Mouse (Mus musculus) CH12.LX (cell line): ENCODE measurements around the gene Kdm5b. TPM values are rescaled to one million over a fixed set of nuclear protein-coding genes. Genes with fewer than 3 reads are reported as not detected.
A peak's percentile ranks its signal among the peaks of the same experiment; 100 is the strongest.

ENCODE experiments used
- DNase-seq: peaks from one replicate; pipeline ENCODE4 v3.0.0-alpha.2; 2013; ENCODE audit errors: extremely low read depth
- H3K27ac ChIP-seq: 2 replicates; pipeline ENCODE4 v1.5.1; 2012; ENCODE audit warnings: low read depth, mild to moderate bottlenecking, control low read depth, moderate library complexity; ENCODE audit not compliant: insufficient read depth
- H3K27me3 ChIP-seq: replicated peaks from 2 replicates; pipeline ENCODE3; 2012; ENCODE audit warnings: inconsistent platforms
- H3K36me3 ChIP-seq, 2 experiments: replicated peaks in 1 of 2; 2 replicates each; pipeline versions ENCODE3 to v1.6.1; 2012; ENCODE audit warnings: inconsistent platforms in 1 of 2, low read length in 1 of 2, mild to moderate bottlenecking in 1 of 2, mixed read lengths in 1 of 2, moderate library complexity in 1 of 2; ENCODE audit not compliant: control insufficient read depth in 1 of 2, insufficient read depth in 1 of 2
- H3K4me1 ChIP-seq, 2 experiments: 2 replicates each; pipeline ENCODE4 v1.6.1; 2012; ENCODE audit warnings: inconsistent platforms in 1 of 2, moderate library complexity in 1 of 2; ENCODE audit not compliant: insufficient read depth in 2 of 2, control insufficient read depth in 1 of 2
- H3K4me2 ChIP-seq: 2 replicates; pipeline ENCODE4 v1.6.1; 2012; ENCODE audit warnings: low read depth, mild to moderate bottlenecking, control low read depth; ENCODE audit not compliant: poor library complexity, insufficient read depth, severe bottlenecking
- H3K4me3 ChIP-seq, 3 experiments: fragments of 150-350 bp in 1 of 3; sonication (generic) in 1 of 3; replicated peaks in 1 of 3; 2 replicates each; pipeline versions ENCODE3 to v1.5.1; 2011 to 2012; ENCODE audit warnings: low read depth in 2 of 3, low read length in 2 of 3, mild to moderate bottlenecking in 2 of 3, moderate library complexity in 2 of 3, control low read depth in 1 of 3, improper control_type of control experiment in 1 of 3, inconsistent platforms in 1 of 3, mixed read lengths in 1 of 3; ENCODE audit not compliant: poor library complexity in 1 of 3
- H3K79me2 ChIP-seq: replicated peaks from 2 replicates; pipeline ENCODE4 v1.6.1; 2012; ENCODE audit warnings: mild to moderate bottlenecking, moderate library complexity; ENCODE audit not compliant: control insufficient read depth, poor library complexity, insufficient read depth, severe bottlenecking; ENCODE audit errors: extremely low read depth
- H3K9ac ChIP-seq: 2 replicates; pipeline ENCODE4 v1.6.1; 2012; ENCODE audit warnings: low read depth, mild to moderate bottlenecking, control low read depth, moderate library complexity; ENCODE audit not compliant: insufficient read depth
- H3K9me3 ChIP-seq: replicated peaks from 2 replicates; pipeline ENCODE3; 2012; ENCODE audit warnings: low read length, inconsistent platforms, mixed read lengths
- BHLHE40 ChIP-seq: IDR thresholded peaks from 2 replicates; pipeline ENCODE4 v1.6.1; 2011; ENCODE audit warnings: mild to moderate bottlenecking, low read depth, low read length, improper control_type of control experiment
- CHD1 ChIP-seq: IDR thresholded peaks from 2 replicates; pipeline ENCODE4 v1.6.1; 2012; ENCODE audit warnings: low read depth, low read length, improper control_type of control experiment, inconsistent platforms
- CHD2 ChIP-seq: IDR thresholded peaks from 2 replicates; pipeline ENCODE4 v1.6.1; 2011; ENCODE audit warnings: low read length, improper control_type of control experiment
- CTCF ChIP-seq, 2 experiments: IDR thresholded peaks in 1 of 2; conservative IDR thresholded peaks in 1 of 2; 2 replicates each; pipeline ENCODE4 v1.5.1; 2011 to 2012; ENCODE audit warnings: low read depth in 2 of 2, low read length in 2 of 2, improper control_type of control experiment in 1 of 2, inconsistent platforms in 1 of 2, mild to moderate bottlenecking in 1 of 2, moderate library complexity in 1 of 2
- E2F4 ChIP-seq: IDR thresholded peaks from 2 replicates; pipeline ENCODE4 v1.6.1; 2011; ENCODE audit warnings: low read depth, low read length, improper control_type of control experiment; ENCODE audit not compliant: insufficient replicate concordance
- ELF1 ChIP-seq: IDR thresholded peaks from 2 replicates; pipeline ENCODE4 v1.6.1; 2014; ENCODE audit warnings: low read depth, mild to moderate bottlenecking, inconsistent platforms, low read length, improper control_type of control experiment
- EP300 ChIP-seq: IDR thresholded peaks from 2 replicates; pipeline ENCODE4 v1.6.1; 2011; ENCODE audit warnings: low read length, improper control_type of control experiment
- ETS1 ChIP-seq: conservative IDR thresholded peaks from 2 replicates; pipeline ENCODE4 v1.6.1; 2012; ENCODE audit warnings: low read depth, mild to moderate bottlenecking, inconsistent platforms, low read length, improper control_type of control experiment, moderate library complexity
- GABPA ChIP-seq: IDR thresholded peaks from 2 replicates; pipeline ENCODE4 v1.6.1; 2012; ENCODE audit warnings: low read depth, low read length, improper control_type of control experiment, inconsistent platforms; ENCODE audit not compliant: insufficient replicate concordance
- HCFC1 ChIP-seq: IDR thresholded peaks from 2 replicates; pipeline ENCODE4 v1.6.1; 2012; ENCODE audit warnings: low read depth, mild to moderate bottlenecking, inconsistent platforms, low read length, improper control_type of control experiment
- IRF4 ChIP-seq: IDR thresholded peaks from 2 replicates; pipeline ENCODE4 v1.6.1; 2014; ENCODE audit warnings: low read depth, mild to moderate bottlenecking, inconsistent platforms, low read length, improper control_type of control experiment
- JUN ChIP-seq: IDR thresholded peaks from 2 replicates; pipeline ENCODE4 v1.6.1; 2011; ENCODE audit warnings: low read depth, mild to moderate bottlenecking, low read length, improper control_type of control experiment, moderate library complexity; ENCODE audit not compliant: insufficient read depth
- JUND ChIP-seq: conservative IDR thresholded peaks from 2 replicates; pipeline ENCODE4 v1.6.1; 2011; ENCODE audit warnings: low read depth, low read length, improper control_type of control experiment
- KAT2A ChIP-seq: IDR thresholded peaks from 2 replicates; pipeline ENCODE4 v1.6.1; 2012; ENCODE audit warnings: low read length, improper control_type of control experiment, inconsistent platforms; ENCODE audit not compliant: insufficient replicate concordance
- MAFK ChIP-seq: IDR thresholded peaks from 2 replicates; pipeline ENCODE4 v1.6.1; 2011; ENCODE audit warnings: low read length, improper control_type of control experiment; ENCODE audit not compliant: insufficient replicate concordance
- MAX ChIP-seq: IDR thresholded peaks from 2 replicates; pipeline ENCODE4 v1.6.1; 2011; ENCODE audit warnings: low read length, improper control_type of control experiment
- MAZ ChIP-seq: IDR thresholded peaks from 2 replicates; pipeline ENCODE4 v1.6.1; 2012; ENCODE audit warnings: low read depth, mild to moderate bottlenecking, inconsistent platforms, low read length, improper control_type of control experiment, moderate library complexity
- MEF2A ChIP-seq: IDR thresholded peaks from 2 replicates; pipeline ENCODE4 v1.6.1; 2014; ENCODE audit warnings: low read depth, mild to moderate bottlenecking, inconsistent platforms, low read length, improper control_type of control experiment, borderline replicate concordance
- MXI1 ChIP-seq: IDR thresholded peaks from 2 replicates; pipeline ENCODE4 v1.6.1; 2011; ENCODE audit warnings: mild to moderate bottlenecking, low read depth, low read length, improper control_type of control experiment
- MYC ChIP-seq: IDR thresholded peaks from 2 replicates; pipeline ENCODE4 v1.6.1; 2011; ENCODE audit warnings: low read depth, mild to moderate bottlenecking, improper control_type of control experiment, low read length
- NELFE ChIP-seq: IDR thresholded peaks from 2 replicates; pipeline ENCODE4 v1.6.1; 2011; ENCODE audit warnings: low read depth, low read length, improper control_type of control experiment
- NRF1 ChIP-seq: IDR thresholded peaks from 2 replicates; pipeline ENCODE4 v1.6.1; 2014; ENCODE audit warnings: low read depth, mild to moderate bottlenecking, inconsistent platforms, low read length, improper control_type of control experiment, moderate library complexity
- PAX5 ChIP-seq: IDR thresholded peaks from 2 replicates; pipeline ENCODE4 v1.6.1; 2012; ENCODE audit warnings: low read length, inconsistent platforms, mixed read lengths
- POLR2A ChIP-seq: IDR thresholded peaks from 2 replicates; pipeline ENCODE4 v1.6.1; 2011; ENCODE audit warnings: low read depth, mild to moderate bottlenecking, improper control_type of control experiment, low read length
- POLR2AphosphoS2 ChIP-seq: IDR thresholded peaks from 2 replicates; pipeline ENCODE4 v1.6.1; 2011; ENCODE audit warnings: low read depth, low read length, improper control_type of control experiment
- RAD21 ChIP-seq: IDR thresholded peaks from 2 replicates; pipeline ENCODE4 v1.6.1; 2011; ENCODE audit warnings: low read depth, mild to moderate bottlenecking, low read length, improper control_type of control experiment, moderate library complexity
- RCOR1 ChIP-seq: conservative IDR thresholded peaks from 2 replicates; pipeline ENCODE4 v1.6.1; 2012; ENCODE audit warnings: low read depth, mild to moderate bottlenecking, inconsistent platforms, low read length, improper control_type of control experiment
- SIN3A ChIP-seq: IDR thresholded peaks from 2 replicates; pipeline ENCODE4 v1.6.1; 2012; ENCODE audit warnings: low read length, improper control_type of control experiment, inconsistent platforms
- SMC3 ChIP-seq: IDR thresholded peaks from 2 replicates; pipeline ENCODE4 v1.6.1; 2011; ENCODE audit warnings: low read depth, low read length, improper control_type of control experiment
- TBP ChIP-seq: conservative IDR thresholded peaks from 2 replicates; pipeline ENCODE4 v1.6.1; 2011; ENCODE audit warnings: low read depth, low read length, improper control_type of control experiment
- TCF12 ChIP-seq: IDR thresholded peaks from 2 replicates; pipeline ENCODE4 v1.6.1; 2014; ENCODE audit warnings: low read depth, mild to moderate bottlenecking, inconsistent platforms, low read length, improper control_type of control experiment
- UBTF ChIP-seq: IDR thresholded peaks from 2 replicates; pipeline ENCODE4 v1.6.1; 2012; ENCODE audit warnings: low read depth, mild to moderate bottlenecking, inconsistent platforms, low read length, improper control_type of control experiment, moderate library complexity
- USF1 ChIP-seq: IDR thresholded peaks from 2 replicates; pipeline ENCODE4 v1.6.1; 2014; ENCODE audit warnings: low read depth, mild to moderate bottlenecking, inconsistent platforms, low read length, improper control_type of control experiment
- USF2 ChIP-seq: conservative IDR thresholded peaks from 2 replicates; pipeline ENCODE4 v1.6.1; 2011; ENCODE audit warnings: low read depth, low read length, improper control_type of control experiment
- ZC3H11A ChIP-seq: IDR thresholded peaks from 2 replicates; pipeline ENCODE4 v1.6.1; 2012; ENCODE audit warnings: low read depth, mild to moderate bottlenecking, inconsistent platforms, low read length, improper control_type of control experiment
- ZKSCAN1 ChIP-seq: IDR thresholded peaks from 2 replicates; pipeline ENCODE4 v1.6.1; 2012; ENCODE audit warnings: low read depth, inconsistent platforms, low read length, improper control_type of control experiment, borderline replicate concordance
- ZMIZ1 ChIP-seq: IDR thresholded peaks from 2 replicates; pipeline ENCODE4 v1.6.1; 2012; ENCODE audit warnings: low read depth, mild to moderate bottlenecking, inconsistent platforms, low read length, improper control_type of control experiment
- ZNF384 ChIP-seq: IDR thresholded peaks from 2 replicates; pipeline ENCODE4 v1.6.1; 2012; ENCODE audit warnings: low read depth, low read length, improper control_type of control experiment, inconsistent platforms
- dilution Hi-C: fragments of 300-500 bp; cut with MboI; formaldehyde crosslinking; loops from 2 replicates; pipeline ENCODE4 v1.14.3; 2020; ENCODE audit warnings: low sequenced_read_pairs; ENCODE audit not compliant: extremely low pct_unique_long_range_greater_than_20kb, extremely low pct_ligation_motif_present
- in situ Hi-C: fragments of 300-500 bp; cut with MboI; formaldehyde crosslinking; loops from 3 replicates; pipeline ENCODE4 v1.14.3; 2019; ENCODE audit warnings: low sequenced_read_pairs, low pct_ligation_motif_present, low pct_unique_long_range_greater_than_20kb, mixed read lengths
- polyA plus RNA-seq: library from polyadenylated mRNA; unstranded; fragments of >175 nt; gene quantifications from 2 replicates; pipeline ENCODE4 v1.2.1, GENCODE M21; 2012; ENCODE audit warnings: low read depth; ENCODE audit not compliant: insufficient read length
- total RNA-seq, 2 experiments: library from RNA; depleted of rRNA; stranded (reverse); fragments of 300-350 nt in 1 of 2; fragments of >200 nt in 1 of 2; gene quantifications; 2 replicates each; pipeline ENCODE4 v1.2.3; 2012 to 2014

The Kdm5b gene
- total and polyA plus RNA-seq, 3 experiments = 1.9 to 14.3 (median 4.1) TPM

DNA sequence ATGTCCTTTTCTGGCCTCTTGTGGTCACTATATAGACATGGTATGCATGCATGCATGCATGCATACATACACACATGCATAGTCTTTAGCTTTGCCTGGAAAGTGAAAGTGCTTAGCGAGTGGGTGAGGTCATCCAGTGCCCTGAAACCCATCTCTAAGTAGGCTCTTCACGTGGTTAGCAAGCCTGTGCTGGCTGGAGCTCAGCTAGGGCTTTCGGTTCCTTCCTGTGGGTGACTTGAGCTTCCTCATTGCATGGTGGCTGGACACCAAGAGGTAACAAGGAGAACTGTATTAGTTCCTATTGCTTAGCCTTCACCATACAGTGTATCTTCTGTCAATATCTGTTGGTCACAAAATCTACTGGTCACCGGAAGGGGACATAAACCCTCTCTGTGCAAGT is 119.5 kb downstream of the Kdm5b start:
- H3K4me3 ChIP-seq = no peak overlapping the region

DNA sequence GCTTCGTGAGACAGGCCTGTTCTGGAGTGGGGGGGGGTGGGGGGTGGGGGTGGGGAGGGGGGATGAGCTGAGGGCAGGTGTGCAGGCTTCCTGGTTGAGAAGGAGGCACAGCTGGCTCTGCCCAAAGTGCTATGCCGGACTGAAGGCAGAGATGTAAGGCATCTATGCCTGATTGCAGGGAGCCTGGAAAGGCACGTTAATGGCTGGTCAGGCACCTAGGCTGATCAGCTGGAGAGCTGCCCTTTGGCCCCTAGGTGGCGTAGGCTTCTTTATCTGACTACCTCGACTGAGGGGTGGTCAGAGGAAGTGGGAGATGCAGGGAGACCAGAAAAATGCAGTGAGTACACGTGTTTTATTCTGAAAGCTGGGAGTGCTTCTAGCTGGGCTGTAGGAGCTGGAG is 120.6 kb downstream of the Kdm5b start:
- in situ Hi-C loops = no loop called here
- peaks cover 81% of the 10 kb centered on the region for H3K27me3 ChIP-seq

More for the DNA sequence above, 119.5 kb downstream of the Kdm5b start:
- Histone ChIP-seq H3K79me2 (no peaks in the 10 kb centered on the region), H3K27ac (no peak overlapping the region), H3K27me3 (peaks cover 82% of the 10 kb centered on the region), H3K36me3 (no peaks in the 10 kb centered on the region), H3K4me2 (no peak overlapping the region), H3K9me3 (peaks cover 5% of the 10 kb centered on the region), H3K4me1 (peaks cover 8 to 13% of the 10 kb centered on the region in 2 experiments), H3K9ac (no peak overlapping the region)
- dilution Hi-C loops = no loop called here
- in situ Hi-C loops = no loop called here
- TF ChIP-seq EP300 (peak; percentile 93), ZMIZ1 (no peak), ZKSCAN1 (no peak), POLR2AphosphoS2 (no peak), BHLHE40 (peak; percentile 99), MAZ (peak; percentile 64; the same call in 1 of the 2 replicates), HCFC1 (no peak), ELF1 (peak; percentile 66), E2F4 (no peak), MAX (peak; percentile 89), USF2 (peak; percentile 65), PAX5 (peak; percentile 62; the same call in 1 of the 2 replicates), MEF2A (peak; percentile 83), GABPA (no peak), MYC (peak; percentile 94), NRF1 (no peak), CHD2 (peak; percentile 45; the same call in 1 of the 2 replicates), IRF4 (peak; percentile 98), ZC3H11A (no peak), CHD1 (peak; percentile 92; the same call in 1 of the 2 replicates), RCOR1 (peak; percentile 94), USF1 (peak; percentile 72), CTCF (conservative IDR thresholded peaks at IDR 0.05 in 1 of 2, IDR thresholded peaks at IDR 0.05 in 1 of 2; ENCODE audit: low read depth in 2 of 2, low read length in 2 of 2) (peak in 1 of 2 experiments; percentile 22; a peak in 2 of 4 replicates), MXI1 (peak; percentile 68; the same call in 1 of the 2 replicates), ETS1 (peak; percentile 93), UBTF (no peak), POLR2A (no peak), SMC3 (no peak), JUN (peak; percentile 97), RAD21 (no peak; the same call in 1 of the 2 replicates), TCF12 (peak; percentile 85), SIN3A (0 out of 2 replicates have a peak, but pooled peaks have one; percentile 51), ZNF384 (no peak; the same call in 1 of the 2 replicates), TBP (no peak), KAT2A (no peak), JUND (peak; percentile 90), MAFK (peak; percentile 96), NELFE (no peak)
- DNase-seq = peak; percentile 91

More for the DNA sequence above, 120.6 kb downstream of the Kdm5b start:
- TF ChIP-seq CTCF (conservative IDR thresholded peaks at IDR 0.05 in 1 of 2, IDR thresholded peaks at IDR 0.05 in 1 of 2; ENCODE audit: low read depth in 2 of 2, low read length in 2 of 2) (peak in 1 of 2 experiments; percentile 38; a peak in 2 of 4 replicates), GABPA (no peak), USF2 (no peak), MAX (no peak), ZNF384 (no peak), POLR2A (no peak), RCOR1 (no peak), HCFC1 (no peak), SMC3 (0 out of 2 replicates have a peak, but pooled peaks have one; percentile 19)
- TF ChIP-seq, all 38 proteins: peak for 2
- H3K9me3 ChIP-seq = peaks cover 5% of the 10 kb centered on the region
- dilution Hi-C loops = no loop called here
- H3K4me3 ChIP-seq = no peak overlapping the region
- no peaks in the 10 kb centered on the region for H3K79me2 ChIP-seq
- H3K27ac ChIP-seq = no peak overlapping the region
- peaks cover 8 to 13% of the 10 kb centered on the region in 2 experiments for H3K4me1 ChIP-seq
- no peak overlapping the region for H3K4me2 ChIP-seq
- H3K36me3 ChIP-seq = no peaks in the 10 kb centered on the region
- no peak for DNase-seq
- H3K9ac ChIP-seq = no peak overlapping the region
